Comparison of ENCODE assay signal across 8 mouse cellular contexts in genomic region chr4:108999999-109000950, GRCm38 (mm10). TPM values are rescaled to one million over a fixed set of nuclear protein-coding genes. Genes with fewer than 3 reads are reported as not detected.
DNase-seq lines count a peak whose midpoint lies in the region; ATAC-seq lines count a peak whose summit lies in the region.

Gene Nrd1 (plus strand): TSS chr4:109000655.

- ATAC-seq in intestine, embryonic 14.5 days (replicated peaks; ENCODE audit: low FRiP score, low TSS enrichment, low read depth), result peak; percentile 100

- H3K4me3 ChIP-seq in intestine, embryonic 14.5 days (ENCODE audit: low read depth, low read length), result peak within 1 kb of the TSS; percentile 65

- H3K4me2 ChIP-seq in intestine, embryonic 14.5 days (ENCODE audit: low read length), result peak within 1 kb of the TSS; percentile 74

- H3K36me3 ChIP-seq in intestine, embryonic 14.5 days (ENCODE audit: control insufficient read depth, insufficient read depth, low read length), result 0 out of 2 replicates have a peak, but pooled peaks cover 5% of the 10 kb centered on the region

- H3K9me3 ChIP-seq in intestine, embryonic 14.5 days (ENCODE audit: control insufficient read depth, low read length), result no peaks in the 10 kb centered on the region

- H3K27ac ChIP-seq in intestine, embryonic 14.5 days (ENCODE audit: low read depth), result peak within 1 kb of the TSS; percentile 91

- peak; percentile 94 to 96 for DNase-seq in adrenal gland, adult 18-20 months (ENCODE audit: low spot score in 2 of 2)
- DNase-seq in embryo, embryonic 11 days, result peak; percentile 98
- peak; percentile 99 for DNase-seq in gastrocnemius, postnatal 25 days
- peak; percentile 98 for DNase-seq in intestine, embryonic 14.5 days (ENCODE audit: low spot score)
- DNase-seq in left cerebral cortex, postnatal 14 days (ENCODE audit: low spot score in 2 of 2), result peak; percentile 99
- peak; percentile 99 for DNase-seq in mesoderm, embryonic 11.5 days (ENCODE audit: low read depth, low spot score)
- peak; percentile 98 to 99 for DNase-seq in right cerebral cortex, postnatal 36 days (ENCODE audit: low spot score in 2 of 2)
- DNase-seq in yolk sac, embryonic 10.5 days (ENCODE audit: low spot score), result peak; percentile 100

- intact Hi-C loops in left cerebral cortex, postnatal 14 days (cut with DNase I), result no loop called here

- H3K9ac ChIP-seq in intestine, embryonic 14.5 days (ENCODE audit: low read length), result peak within 1 kb of the TSS; percentile 81

- under 1% methylated on average over 58 of the region's 58 CpGs for WGBS in intestine, embryonic 14.5 days

- H3K27me3 ChIP-seq in intestine, embryonic 14.5 days (replicated peaks; ENCODE audit: control insufficient read depth, insufficient read depth, low read length), result no peaks in the 10 kb centered on the region

- peaks cover 9% of the 10 kb centered on the region for H3K4me1 ChIP-seq in intestine, embryonic 14.5 days (replicated peaks; ENCODE audit: control insufficient read depth, insufficient read depth, low read length)

RNA-seq across cellular contexts. Expression of gene Nrd1, which starts in this region (rescaled TPM):
- total RNA-seq in adrenal gland, adult 18-20 months (2021), result 100 to 1,000 TPM; 109 to 123 TPM
- 100 to 1,000 TPM in 1 of 2 experiments, 10 to 100 TPM in 1; 94.5 to 106 TPM for total RNA-seq in gastrocnemius, postnatal 25 days (2021)
- 45.8 and 47.9 TPM in 2 replicates for polyA plus RNA-seq in intestine, embryonic 14.5 days (2014; fragmentation: Nextera tagmentation; extraction: Ambion mirVana)
- total RNA-seq in left cerebral cortex, postnatal 14 days (2021), result 100 to 1,000 TPM; 127 to 150 TPM

Comparison
In these comparisons a context has a peak if more than half of its experiments do, and no peak if none do; other contexts are left out.
1. Peak in every context shown above with its lines: DNase-seq, ATAC-seq, H3K4me3 ChIP-seq and H3K27ac ChIP-seq.